ENCODE assay signal across 24 mouse cellular contexts in the genomic region with DNA sequence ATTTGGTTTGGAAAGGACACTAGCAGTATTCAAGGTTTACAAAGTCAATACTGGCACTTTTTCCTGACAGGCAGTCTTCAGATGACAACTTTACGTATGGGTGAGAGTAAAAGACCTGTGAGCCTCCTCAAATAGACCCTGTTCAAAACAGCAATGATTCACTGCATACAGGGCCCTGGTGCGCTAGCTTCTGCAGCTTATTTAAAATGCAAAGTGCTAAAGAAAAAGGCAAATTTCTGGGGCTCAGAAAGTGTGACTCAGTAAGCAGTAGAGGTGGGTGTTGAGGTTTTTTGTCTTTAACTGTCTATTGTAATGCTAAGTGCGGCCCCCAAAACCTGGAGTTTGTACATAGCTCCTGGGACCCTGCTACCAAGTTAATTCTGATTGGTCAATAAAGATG.
A peak's percentile ranks its signal among the peaks of the same experiment; 100 is the strongest.
DNase-seq lines count a peak whose midpoint lies in the region; ATAC-seq and TF ChIP-seq lines count a peak whose summit lies in the region.
"Had no signal": no experiment of that assay in that cellular context is flagged by ENCODE, and none has a peak within 500 bp of the region (broad histone marks: within the 10 kb centered on the region; RNA-seq: fewer than 3 reads in every experiment).

No protein-coding gene starts in this region.

- TF ChIP-seq CTCF in liver, adult 2 months (IDR thresholded peaks at IDR 0.05; ENCODE audit: low read depth, low read length): no peak
- no peak for TF ChIP-seq CTCF in ES-Bruce4 (IDR thresholded peaks at IDR 0.05; ENCODE audit: low read depth, low read length)
- no peak for TF ChIP-seq CTCF in cortical plate, adult 2 months (IDR thresholded peaks at IDR 0.05; ENCODE audit: extremely low read depth, insufficient read depth, low read length)

- DNase-seq in liver, adult 2 months (ENCODE audit: extremely low read depth, low read depth, low spot score): peak; percentile 70
- peak; percentile 14 for DNase-seq in ES-CJ7 (ENCODE audit: low read depth, low spot score)
- no peak for DNase-seq in cerebellum, postnatal 36 days
- DNase-seq: adrenal gland, adult 8-10 months; adrenal gland, postnatal 14 days; adrenal gland, postnatal 36 days; cerebellum, adult 11 months; cerebellum, adult 18-20 months; cerebellum, adult 8-10 months; cerebellum, adult 9-11 months; cerebellum, postnatal 14 days; embryo, embryonic 11 days had no signal

- TF ChIP-seq EP300 in ES-Bruce4 (IDR thresholded peaks at IDR 0.05; ENCODE audit: insufficient read depth, low read depth, low read length): no peak

- H3K9ac ChIP-seq in liver, adult 2 months (ENCODE audit: low read depth, low read length): no peak overlapping the region
- H3K9ac ChIP-seq in liver, embryonic 12.5 days: no peak overlapping the region
- H3K9ac ChIP-seq in ES-Bruce4 (ENCODE audit: low read depth, poor library complexity, severe bottlenecking): no peak overlapping the region
- H3K9ac ChIP-seq in intestine, embryonic 16.5 days (ENCODE audit: low read depth, low read length): no peak overlapping the region
- H3K9ac ChIP-seq: embryonic facial prominence, embryonic 13.5 days; embryonic facial prominence, embryonic 15.5 days; forebrain, embryonic 12.5 days had no signal

- no peak overlapping the region for H3K27ac ChIP-seq in liver, adult 2 months (replicated peaks; ENCODE audit: insufficient read depth, low read depth, low read length)
- H3K27ac ChIP-seq in liver, embryonic 12.5 days: no peak overlapping the region
- H3K27ac ChIP-seq in ES-Bruce4 (ENCODE audit: insufficient read depth, low read length): 0 out of 2 replicates have a peak overlapping the region, but pooled peaks have one; percentile 44
- H3K27ac ChIP-seq in cortical plate, adult 2 months (ENCODE audit: insufficient read depth, low read length): peak overlapping the region; percentile 35
- H3K27ac ChIP-seq in intestine, embryonic 16.5 days (ENCODE audit: low read length): no peak overlapping the region
- H3K27ac ChIP-seq: embryonic facial prominence, embryonic 13.5 days; embryonic facial prominence, embryonic 15.5 days; forebrain, embryonic 10.5 days; forebrain, embryonic 12.5 days had no signal

- 72% methylated on average over 3 of the region's 3 CpGs for WGBS in liver, adult 2 months
- WGBS in liver, embryonic 12.5 days (ENCODE audit: insufficient replicate concordance): 77% methylated on average over 3 of the region's 3 CpGs
- 93% methylated on average over 3 of the region's 3 CpGs for WGBS in intestine, embryonic 16.5 days

- ATAC-seq in liver, embryonic 12.5 days: no peak
- no peak for ATAC-seq in intestine, embryonic 16.5 days
- ATAC-seq: activated CD4-positive, CD25-positive, alpha-beta regulatory T cell, adult 4 months; forebrain, embryonic 14.5 days; Patski had no signal

- H3K4me2 ChIP-seq in liver, embryonic 12.5 days: no peak overlapping the region
- no peak overlapping the region for H3K4me2 ChIP-seq in intestine, embryonic 16.5 days (ENCODE audit: low read depth, low read length)
- H3K4me2 ChIP-seq: embryonic facial prominence, embryonic 13.5 days; embryonic facial prominence, embryonic 15.5 days; forebrain, embryonic 12.5 days had no signal

- peaks cover 2% of the 10 kb centered on the region; the same call in 1 of the 2 replicates for H3K79me2 ChIP-seq in liver, adult 2 months (ENCODE audit: control insufficient read depth, insufficient read depth, low read length)

- H3K27me3 ChIP-seq in liver, adult 2 months (ENCODE audit: control insufficient read depth, insufficient read depth, low read length): no peaks in the 10 kb centered on the region
- no peaks in the 10 kb centered on the region for H3K27me3 ChIP-seq in liver, embryonic 12.5 days (replicated peaks)
- no peaks in the 10 kb centered on the region for H3K27me3 ChIP-seq in ES-Bruce4 (ENCODE audit: control insufficient read depth, insufficient read depth, low read length, poor library complexity, severe bottlenecking)
- no peaks in the 10 kb centered on the region for H3K27me3 ChIP-seq in intestine, embryonic 16.5 days (replicated peaks; ENCODE audit: control insufficient read depth, insufficient read depth, low read length)
- H3K27me3 ChIP-seq: embryonic facial prominence, embryonic 13.5 days; embryonic facial prominence, embryonic 15.5 days; forebrain, embryonic 12.5 days; Patski had no signal

- peaks cover 6% of the 10 kb centered on the region; the same call in 1 of the 2 replicates for H3K4me1 ChIP-seq in liver, adult 2 months (ENCODE audit: control insufficient read depth, insufficient read depth, low read length)
- peaks cover 16% of the 10 kb centered on the region for H3K4me1 ChIP-seq in liver, embryonic 12.5 days
- H3K4me1 ChIP-seq in ES-Bruce4 (ENCODE audit: control insufficient read depth, insufficient read depth, low read length): no peaks in the 10 kb centered on the region
- H3K4me1 ChIP-seq in cortical plate, adult 2 months (ENCODE audit: control insufficient read depth, insufficient read depth, low read length): peaks cover 3% of the 10 kb centered on the region; the same call in 1 of the 2 replicates
- peaks cover 11% of the 10 kb centered on the region for H3K4me1 ChIP-seq in intestine, embryonic 16.5 days (ENCODE audit: control insufficient read depth, insufficient read depth, low read length)

- no peak for TF ChIP-seq POLR2A in liver, adult 2 months (IDR thresholded peaks at IDR 0.05; ENCODE audit: extremely low read depth, insufficient read depth, low read length)
- no peak for TF ChIP-seq POLR2A in ES-Bruce4 (IDR thresholded peaks at IDR 0.05; ENCODE audit: insufficient read depth, low read length)
- TF ChIP-seq POLR2A in cortical plate, adult 2 months (IDR thresholded peaks at IDR 0.05; ENCODE audit: extremely low read depth, insufficient read depth, low read length): no peak

- H3K9me3 ChIP-seq in liver, embryonic 12.5 days (replicated peaks): no peaks in the 10 kb centered on the region
- no peaks in the 10 kb centered on the region for H3K9me3 ChIP-seq in ES-Bruce4 (replicated peaks; ENCODE audit: control insufficient read depth, insufficient read depth, low read length, poor library complexity, severe bottlenecking)
- no peaks in the 10 kb centered on the region for H3K9me3 ChIP-seq in intestine, embryonic 16.5 days (ENCODE audit: control insufficient read depth, low read length)
- H3K9me3 ChIP-seq: embryonic facial prominence, embryonic 13.5 days; embryonic facial prominence, embryonic 15.5 days; forebrain, embryonic 10.5 days; forebrain, embryonic 12.5 days had no signal

- H3K4me3 ChIP-seq in liver, adult 2 months (ENCODE audit: insufficient read depth, low read depth, low read length): no peak overlapping the region
- no peak overlapping the region for H3K4me3 ChIP-seq in liver, embryonic 12.5 days
- no peak overlapping the region for H3K4me3 ChIP-seq in ES-Bruce4 (ENCODE audit: low read depth, low read length)
- H3K4me3 ChIP-seq in cortical plate, adult 2 months (ENCODE audit: insufficient read depth, low read length): no peak overlapping the region
- H3K4me3 ChIP-seq in intestine, embryonic 16.5 days (ENCODE audit: low read length): no peak overlapping the region
- H3K4me3 ChIP-seq: embryonic facial prominence, embryonic 13.5 days; embryonic facial prominence, embryonic 15.5 days; erythroblast, embryonic 14.5 days; forebrain, embryonic 10.5 days; forebrain, embryonic 12.5 days had no signal

- H3K36me3 ChIP-seq in liver, adult 2 months (ENCODE audit: control insufficient read depth, insufficient read depth, low read length): no peaks in the 10 kb centered on the region
- no peaks in the 10 kb centered on the region for H3K36me3 ChIP-seq in liver, embryonic 12.5 days
- H3K36me3 ChIP-seq in ES-Bruce4 (ENCODE audit: control insufficient read depth, insufficient read depth, low read length, poor library complexity, severe bottlenecking): no peaks in the 10 kb centered on the region
- H3K36me3 ChIP-seq in intestine, embryonic 16.5 days (ENCODE audit: control insufficient read depth, insufficient read depth, low read length): no peaks in the 10 kb centered on the region
- H3K36me3 ChIP-seq: embryonic facial prominence, embryonic 13.5 days; embryonic facial prominence, embryonic 15.5 days; forebrain, embryonic 10.5 days; forebrain, embryonic 12.5 days had no signal

Comparison
In these comparisons a context has a peak if more than half of its experiments do, and no peak if none do; other contexts are left out.
1. DNase-seq: peak in liver, adult 2 months (single experiment) and ES-CJ7 (single experiment); none in cerebellum, postnatal 36 days (0 of 2).
2. H3K27ac ChIP-seq: peak in ES-Bruce4 (single experiment) and cortical plate, adult 2 months (single experiment); none in liver, adult 2 months (single experiment), liver, embryonic 12.5 days (single experiment) and intestine, embryonic 16.5 days (single experiment).